Mouse (Mus musculus) midbrain, embryonic 15.5 days (tissue): ENCODE results near the gene Bmp6. TPM values are rescaled to one million over a fixed set of nuclear protein-coding genes. Genes with fewer than 3 reads are reported as not detected.

Experiments used
- ATAC-seq: fragments of 200-750 bp; cut with Nextera tagmentation; replicated peaks from 2 replicates; pipeline ENCODE4 v1.8.0; 2017; ENCODE audit warnings: moderate TSS enrichment
- H3K27ac ChIP-seq: fragments of 300-500 bp; sonication (generic); 2 replicates; pipeline ENCODE4 v1.5.1; 2015; ENCODE audit warnings: mild to moderate bottlenecking, inconsistent platforms
- H3K27me3 ChIP-seq: fragments of 300-500 bp; sonication (generic); replicated peaks from 2 replicates; pipeline ENCODE4 v1.6.1; 2015; ENCODE audit warnings: inconsistent platforms
- H3K36me3 ChIP-seq: fragments of 300-500 bp; sonication (generic); replicated peaks from 2 replicates; pipeline ENCODE4 v1.6.1; 2015; ENCODE audit warnings: inconsistent platforms
- H3K4me1 ChIP-seq: fragments of 300-500 bp; sonication (generic); 2 replicates; pipeline ENCODE4 v1.6.1; 2015; ENCODE audit warnings: inconsistent platforms
- H3K4me2 ChIP-seq: fragments of 300-500 bp; sonication (generic); 2 replicates; pipeline ENCODE4 v1.6.1; 2015; ENCODE audit warnings: inconsistent platforms, mild to moderate bottlenecking, moderate library complexity
- H3K4me3 ChIP-seq: fragments of 300-500 bp; sonication (generic); 2 replicates; pipeline ENCODE4 v1.5.1; 2015; ENCODE audit warnings: mild to moderate bottlenecking, inconsistent platforms
- H3K9ac ChIP-seq: fragments of 300-500 bp; sonication (generic); 2 replicates; pipeline ENCODE4 v1.6.1; 2015; ENCODE audit warnings: mild to moderate bottlenecking, inconsistent platforms
- H3K9me3 ChIP-seq: fragments of 300-500 bp; sonication (generic); 2 replicates; pipeline ENCODE4 v1.6.1; 2016; ENCODE audit warnings: inconsistent platforms
- WGBS: fragments of 180-500 bp; shearing (Covaris S2); methylation state at CpG from one replicate; pipeline ENCODE4 v1.1.7; 2015; ENCODE audit warnings: mixed read lengths; 5-methylcytosine and 5-hydroxymethylcytosine counted together
- polyA plus RNA-seq: library from polyadenylated mRNA; unstranded; fragments of >200 nt; fragmentation: Nextera tagmentation; extraction: Ambion mirVana; gene quantifications from 2 replicates; pipeline ENCODE4 v1.2.1, GENCODE M21; 2015

Bmp6 gene
- polyA plus RNA-seq, 1 experiment from 2014 or later: 3.3 TPM

DNA sequence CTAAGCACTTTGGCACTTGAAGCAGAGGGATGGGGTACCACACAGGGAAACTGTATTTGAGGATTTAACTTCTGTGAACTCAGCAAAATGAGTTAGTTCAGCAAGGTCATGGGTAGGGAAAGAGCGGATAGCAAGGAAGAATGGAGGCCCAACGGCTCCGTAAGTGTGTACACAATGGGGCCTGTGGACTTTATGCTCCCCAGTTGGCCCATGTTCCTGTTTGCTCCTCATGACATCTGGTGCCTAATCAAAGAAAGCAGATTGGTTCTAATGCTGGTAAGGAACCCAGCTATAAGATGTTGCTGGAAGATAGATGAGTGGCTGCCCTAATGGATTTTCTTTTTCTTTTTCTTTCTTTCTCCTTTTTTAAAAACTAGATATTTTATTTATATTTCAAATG is 180.4 kb downstream of the Bmp6 start:
- Histone ChIP-seq H3K4me1 (peaks cover 22% of the 10 kb centered on the region), H3K4me2 (no peak overlapping the region), H3K27ac (no peak overlapping the region), H3K4me3 (no peak overlapping the region), H3K9me3 (no peaks in the 10 kb centered on the region), H3K27me3 (no peaks in the 10 kb centered on the region), H3K36me3 (no peaks in the 10 kb centered on the region), H3K9ac (no peak overlapping the region)
- ATAC-seq: no peak
- 87% methylated on average over 3 of the region's 3 CpGs for WGBS

GRCm38 (mm10) chr13:38526116-38526515 is 181.2 kb downstream of the Bmp6 start:
- Histone ChIP-seq H3K4me2 (no peak overlapping the region), H3K27me3 (no peaks in the 10 kb centered on the region), H3K9ac (no peak overlapping the region), H3K9me3 (no peaks in the 10 kb centered on the region), H3K36me3 (no peaks in the 10 kb centered on the region), H3K27ac (no peak overlapping the region), H3K4me1 (peaks cover 22% of the 10 kb centered on the region), H3K4me3 (no peak overlapping the region)
- ATAC-seq: no peak
- WGBS: 90% methylated on average over 2 of the region's 2 CpGs

- Histone ChIP-seq H3K27me3 (no peaks in the 10 kb centered on the region), H3K4me2 (peak overlapping the region; percentile 92), H3K27ac (peak overlapping the region; percentile 85), H3K4me3 (peak overlapping the region; percentile 92), H3K36me3 (no peaks in the 10 kb centered on the region), H3K9me3 (no peaks in the 10 kb centered on the region), H3K9ac (peak overlapping the region; percentile 73), H3K4me1 (peaks cover 22% of the 10 kb centered on the region)
- ATAC-seq: peak; percentile 47
- WGBS: 12% methylated on average over 15 of the region's 15 CpGs
Measured at GRCm38 (mm10) chr13:38527041-38527796, 182.3 kb downstream of the Bmp6 start.

GRCm38 (mm10) chr13:38527797-38528650 is 183.1 kb downstream of the Bmp6 start:
- Histone ChIP-seq H3K9ac (peak overlapping the region; percentile 73), H3K9me3 (no peaks in the 10 kb centered on the region), H3K4me2 (peak overlapping the region; percentile 92), H3K4me1 (peaks cover 22% of the 10 kb centered on the region), H3K27ac (peak overlapping the region; percentile 85), H3K36me3 (no peaks in the 10 kb centered on the region), H3K27me3 (no peaks in the 10 kb centered on the region), H3K4me3 (peak overlapping the region; percentile 92)
- under 1% methylated on average over 82 of the region's 87 CpGs for WGBS
- peak; percentile 95 for ATAC-seq

DNA sequence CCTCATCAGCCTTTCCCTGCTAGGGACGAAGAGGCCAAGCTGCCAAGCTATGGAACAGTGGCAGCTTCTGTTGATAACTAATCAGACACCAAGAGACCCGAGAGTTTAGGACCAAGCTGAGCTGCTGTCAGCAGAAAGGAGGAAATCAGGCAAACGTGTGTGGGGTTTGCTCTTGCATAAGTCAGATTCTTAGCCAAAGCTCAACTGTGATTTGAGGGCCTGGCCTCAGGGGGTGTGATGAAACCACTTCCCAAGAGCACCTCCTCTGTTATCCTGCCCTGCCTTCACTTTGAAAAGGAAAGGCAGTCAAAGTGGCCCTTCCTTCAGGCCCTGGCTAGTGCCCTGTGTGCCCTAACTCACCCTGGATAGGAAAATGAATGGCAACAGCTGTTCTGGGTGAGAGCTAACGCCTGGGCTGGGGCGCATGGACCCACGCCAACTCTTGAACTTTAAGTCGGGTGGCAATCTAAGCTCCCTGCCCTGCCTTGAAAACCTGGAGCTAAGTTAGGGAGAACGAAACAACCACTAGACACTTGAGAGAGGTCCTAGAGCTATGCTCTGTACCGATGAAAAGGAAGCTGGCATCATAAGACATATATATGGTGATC is 183.9 kb downstream of the Bmp6 start, which contains the start of gene Txndc5:
Txndc5 (minus strand) TSS at position 138 of the 608 bp plus-strand sequence.
- Histone ChIP-seq H3K36me3 (no peaks in the 10 kb centered on the region), H3K27ac (peak within 1 kb of the TSS; percentile 85), H3K4me1 (peaks cover 22% of the 10 kb centered on the region), H3K4me3 (peak within 1 kb of the TSS; percentile 92), H3K9ac (peak within 1 kb of the TSS; percentile 73), H3K4me2 (peak within 1 kb of the TSS; percentile 92), H3K9me3 (no peaks in the 10 kb centered on the region), H3K27me3 (no peaks in the 10 kb centered on the region)
- 57% methylated on average over 9 of the region's 9 CpGs for WGBS
- ATAC-seq: no peak; the same call in 1 of the 2 replicates

- Histone ChIP-seq H3K36me3 (no peaks in the 10 kb centered on the region), H3K4me3 (no peak overlapping the region), H3K27ac (no peak overlapping the region), H3K9ac (no peak overlapping the region), H3K9me3 (no peaks in the 10 kb centered on the region), H3K27me3 (no peaks in the 10 kb centered on the region), H3K4me1 (peaks cover 22% of the 10 kb centered on the region), H3K4me2 (no peak overlapping the region)
- WGBS: 94% methylated on average over 6 of the region's 6 CpGs
- ATAC-seq: no peak
Measured at GRCm38 (mm10) chr13:38529576-38529975, 184.7 kb downstream of the Bmp6 start.

GRCm38 (mm10) chr13:38531498-38531897 is 186.6 kb downstream of the Bmp6 start:
- H3K36me3 ChIP-seq: no peaks in the 10 kb centered on the region
- H3K4me3 ChIP-seq: no peak overlapping the region
- no peak overlapping the region for H3K4me2 ChIP-seq
- H3K27me3 ChIP-seq: no peaks in the 10 kb centered on the region
- H3K9me3 ChIP-seq: no peaks in the 10 kb centered on the region
- no peak overlapping the region for H3K9ac ChIP-seq
- peaks cover 15% of the 10 kb centered on the region for H3K4me1 ChIP-seq
- no peak for ATAC-seq
- no peak overlapping the region for H3K27ac ChIP-seq
- 94% methylated on average over 4 of the region's 4 CpGs for WGBS

DNA sequence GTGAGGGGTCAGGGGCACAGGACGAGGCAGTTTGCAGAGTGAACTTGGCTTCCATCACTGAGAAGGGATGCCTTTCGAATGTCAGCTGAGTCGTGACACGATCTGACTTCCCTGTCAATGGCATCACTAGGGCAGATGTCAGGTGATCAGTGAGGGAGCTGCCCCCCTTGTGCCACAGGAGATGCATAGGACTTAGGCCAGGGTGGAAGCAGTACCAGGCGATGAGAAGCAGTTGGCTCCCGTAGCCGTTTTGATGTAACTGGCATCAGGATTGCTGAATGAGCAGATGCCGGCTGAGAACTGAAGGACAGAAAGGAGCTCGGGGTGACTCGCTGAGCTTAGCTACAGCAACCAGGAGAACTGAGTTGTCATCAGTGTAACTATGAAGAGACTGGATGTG is 188.6 kb downstream of the Bmp6 start:
- Histone ChIP-seq H3K9ac (no peak overlapping the region), H3K9me3 (no peaks in the 10 kb centered on the region), H3K4me2 (no peak overlapping the region), H3K27me3 (no peaks in the 10 kb centered on the region), H3K36me3 (no peaks in the 10 kb centered on the region), H3K4me3 (no peak overlapping the region), H3K27ac (no peak overlapping the region), H3K4me1 (peaks cover 4% of the 10 kb centered on the region)
- WGBS: 86% methylated on average over 10 of the region's 10 CpGs
- no peak for ATAC-seq

- Histone ChIP-seq H3K27me3 (no peaks in the 10 kb centered on the region), H3K36me3 (no peaks in the 10 kb centered on the region), H3K9me3 (no peaks in the 10 kb centered on the region), H3K27ac (no peak overlapping the region), H3K4me1 (no peaks in the 10 kb centered on the region), H3K9ac (no peak overlapping the region), H3K4me2 (no peak overlapping the region), H3K4me3 (no peak overlapping the region)
- WGBS: 73% methylated on average over 6 of the region's 6 CpGs
- no peak for ATAC-seq
Measured at GRCm38 (mm10) chr13:38534016-38534415, 189.1 kb downstream of the Bmp6 start.

- H3K4me2 ChIP-seq: no peak overlapping the region
- no peak overlapping the region for H3K27ac ChIP-seq
- no peaks in the 10 kb centered on the region for H3K9me3 ChIP-seq
- no peak overlapping the region for H3K4me3 ChIP-seq
- H3K27me3 ChIP-seq: no peaks in the 10 kb centered on the region
- no peak for ATAC-seq
- WGBS: 88% methylated on average over 6 of the region's 6 CpGs
- no peaks in the 10 kb centered on the region for H3K36me3 ChIP-seq
- no peak overlapping the region for H3K9ac ChIP-seq
- H3K4me1 ChIP-seq: no peaks in the 10 kb centered on the region
Measured at GRCm38 (mm10) chr13:38534731-38535130, 189.8 kb downstream of the Bmp6 start.

- Histone ChIP-seq H3K36me3 (no peaks in the 10 kb centered on the region), H3K4me2 (no peak overlapping the region), H3K9me3 (no peaks in the 10 kb centered on the region), H3K4me3 (no peak overlapping the region), H3K9ac (no peak overlapping the region), H3K27me3 (no peaks in the 10 kb centered on the region), H3K27ac (no peak overlapping the region), H3K4me1 (no peaks in the 10 kb centered on the region)
- no peak for ATAC-seq
Measured at GRCm38 (mm10) chr13:38537521-38537920, 192.6 kb downstream of the Bmp6 start.

DNA sequence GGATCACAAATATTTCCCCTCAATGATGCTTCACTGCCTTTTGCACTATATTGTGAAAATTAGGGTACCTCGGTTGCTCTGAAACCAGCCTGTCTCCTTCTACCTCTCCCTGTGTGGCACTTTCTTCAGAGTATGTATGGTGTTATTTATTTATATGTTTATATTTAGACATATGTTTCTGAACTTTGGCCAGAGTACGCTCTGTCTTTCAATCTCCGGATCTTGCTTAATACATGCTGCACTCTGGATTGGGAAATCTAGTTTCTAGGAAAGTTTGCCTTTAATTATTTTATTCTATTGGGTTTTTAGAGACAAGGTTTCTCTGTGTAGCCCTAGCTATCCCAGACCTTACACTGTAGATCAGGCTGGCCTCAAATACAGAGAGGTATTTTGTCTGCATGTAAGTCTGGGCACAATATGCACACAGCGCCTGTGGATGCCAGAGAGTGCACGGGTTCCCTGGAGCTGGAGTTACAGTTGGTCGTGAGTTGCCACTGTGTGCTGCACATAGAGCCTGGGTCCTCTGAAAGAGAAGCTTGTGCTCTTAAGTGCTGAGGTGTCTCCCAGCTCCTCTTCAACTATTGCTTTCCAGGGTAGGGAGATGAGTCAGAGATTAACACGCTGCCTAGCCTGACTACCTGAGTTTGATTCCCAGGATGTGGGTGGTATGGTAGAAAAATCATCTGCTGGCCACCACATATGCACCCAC is 194.4 kb downstream of the Bmp6 start:
- H3K4me3 ChIP-seq: no peak overlapping the region
- WGBS: 87% methylated on average over 7 of the region's 7 CpGs
- no peak overlapping the region for H3K27ac ChIP-seq
- no peak overlapping the region for H3K9ac ChIP-seq
- H3K4me1 ChIP-seq: no peaks in the 10 kb centered on the region
- no peak for ATAC-seq
- no peak overlapping the region for H3K4me2 ChIP-seq
- H3K27me3 ChIP-seq: no peaks in the 10 kb centered on the region
- H3K9me3 ChIP-seq: no peaks in the 10 kb centered on the region
- no peaks in the 10 kb centered on the region for H3K36me3 ChIP-seq
